Mouse (Mus musculus) adrenal gland, postnatal 10 days (tissue): ENCODE results near the gene Ebf3. TPM values are rescaled to one million over a fixed set of nuclear protein-coding genes. Genes with fewer than 3 reads are reported as not detected.

Experiments used
- DNase-seq: peaks from one replicate; pipeline ENCODE4 v3.0.0; 2021; ENCODE audit warnings: mixed read lengths
- total RNA-seq, 2 experiments: library from RNA; stranded (reverse); gene quantifications; 2 replicates each; pipeline ENCODE4 v1.2.3; 2021

Gene Ebf3
- total RNA-seq, 2 experiments from 2014 or later: 11.7 to 22.6 TPM

- no peak for DNase-seq
Measured at GRCm38 (mm10) chr7:137289290-137289957, 24.8 kb downstream of the Ebf3 start.

DNA sequence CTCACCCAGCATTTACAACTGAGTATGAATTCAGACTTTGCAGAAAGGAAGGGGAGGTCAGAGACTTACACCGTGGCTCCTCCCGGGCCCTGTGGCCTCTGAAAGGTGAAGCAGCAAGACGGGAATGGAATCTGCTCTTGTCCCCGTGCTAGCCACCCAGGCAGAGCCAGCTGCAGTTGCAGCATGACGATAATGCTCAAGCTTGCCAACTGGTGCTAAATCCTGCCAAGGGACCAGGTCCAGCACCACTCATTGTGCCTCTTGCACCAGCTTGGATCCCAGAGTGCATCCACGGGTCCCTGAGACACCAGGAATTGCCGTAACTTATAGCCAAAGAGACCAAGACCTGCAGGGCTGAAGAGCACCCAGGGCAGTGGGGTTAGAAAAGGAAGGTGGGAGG lies 36.1 kb downstream of the Ebf3 start:
- peak; percentile 58 for DNase-seq

DNA sequence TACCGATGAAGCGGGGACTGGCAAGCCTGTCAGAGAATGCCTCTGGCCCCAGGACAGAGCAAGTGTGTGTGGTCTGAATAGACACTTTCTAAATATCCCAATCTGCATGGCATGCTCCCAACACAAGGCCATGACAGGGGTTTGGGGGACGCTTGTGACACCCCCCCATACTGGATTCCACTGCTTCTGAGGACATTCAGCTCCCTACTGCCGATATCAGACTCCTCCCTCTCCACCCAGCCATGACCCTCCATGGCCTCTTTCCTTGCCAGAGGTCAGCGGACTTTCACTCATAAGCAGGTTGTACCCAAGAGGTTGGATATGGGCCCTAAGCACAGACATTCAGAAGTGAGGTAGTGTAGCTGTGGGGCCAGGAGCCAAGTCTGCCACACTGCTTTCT lies 36.5 kb downstream of the Ebf3 start:
- DNase-seq: peak; percentile 22

GRCm38 (mm10) chr7:137272252-137272651 lies 42.0 kb downstream of the Ebf3 start:
- DNase-seq: no peak

DNA sequence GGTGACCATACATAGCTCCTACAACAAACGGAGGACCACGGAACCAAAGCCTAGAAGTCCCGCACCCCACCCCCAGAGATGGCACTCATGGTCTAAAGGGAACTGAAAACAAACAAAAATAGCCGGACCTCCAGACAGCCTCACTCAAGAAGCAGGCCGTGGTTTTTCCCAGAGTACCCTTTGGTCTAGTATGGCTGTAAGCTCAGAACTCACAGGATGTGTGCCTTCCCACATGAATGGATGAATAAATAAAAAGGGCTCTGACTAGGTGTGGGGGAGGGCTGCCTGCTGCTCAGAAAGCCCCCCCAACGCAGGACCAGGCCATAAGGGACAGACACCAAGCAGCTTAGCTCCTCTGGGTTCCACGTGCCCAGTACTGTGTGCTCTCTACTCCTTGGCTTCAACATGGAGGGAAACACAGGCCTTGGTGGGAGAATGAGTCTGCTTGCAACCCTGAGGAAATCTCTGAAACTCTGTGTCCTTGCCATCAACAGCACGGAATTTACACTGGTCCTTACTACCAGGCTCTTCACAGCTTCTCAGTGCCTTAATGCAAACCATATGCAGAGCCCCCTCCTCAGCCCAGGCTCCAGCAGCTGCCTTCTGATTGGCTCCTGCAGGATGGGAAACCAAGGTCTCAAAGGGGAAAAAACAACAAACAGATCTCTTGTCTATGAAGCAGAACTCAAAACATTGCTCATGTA lies 45.6 kb downstream of the Ebf3 start:
- DNase-seq: no peak

DNA sequence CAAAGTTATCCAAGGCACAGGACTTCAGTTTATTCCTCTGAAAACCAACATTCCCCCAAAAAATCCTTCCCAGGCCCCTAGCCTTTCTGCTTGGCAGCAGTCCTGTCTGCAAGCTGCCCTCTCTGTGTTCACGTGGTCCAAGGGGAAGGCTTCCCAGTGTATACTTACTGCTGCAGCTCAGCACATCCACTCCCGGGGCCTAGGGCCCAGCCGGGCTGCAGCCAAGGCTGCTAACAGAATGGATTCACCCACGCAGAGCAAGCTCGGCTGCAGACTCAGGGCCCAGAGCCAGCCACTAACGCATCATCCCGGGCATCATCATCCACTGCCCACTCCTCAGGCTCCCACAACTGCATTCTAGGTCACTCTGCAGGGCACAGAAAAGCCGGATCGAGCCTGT lies 46.8 kb downstream of the Ebf3 start:
- no peak for DNase-seq

- DNase-seq: no peak
Measured at GRCm38 (mm10) chr7:137266575-137266974, 47.7 kb downstream of the Ebf3 start.

DNA sequence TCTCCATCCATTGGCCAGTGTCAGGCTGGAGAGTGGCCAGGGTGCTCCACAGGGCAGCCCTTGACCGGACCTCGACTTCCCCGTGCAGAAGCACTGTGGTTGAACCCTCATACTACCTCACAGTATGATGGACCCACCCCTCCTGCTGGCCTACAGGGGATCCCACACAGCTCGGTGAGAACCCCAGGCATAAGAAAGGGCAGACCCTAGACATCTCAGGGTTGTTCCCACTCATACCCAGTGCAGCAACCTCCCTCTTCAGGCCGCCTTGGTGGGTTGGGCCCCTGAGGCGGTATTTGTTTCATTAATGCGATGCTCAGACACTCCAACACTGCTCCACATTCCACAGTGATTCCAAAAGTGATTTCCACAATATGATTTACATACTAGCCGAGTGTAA lies 51.9 kb downstream of the Ebf3 start:
- no peak for DNase-seq

- peak; percentile 75 for DNase-seq
Measured at GRCm38 (mm10) chr7:137246213-137246872, 67.9 kb downstream of the Ebf3 start.

DNA sequence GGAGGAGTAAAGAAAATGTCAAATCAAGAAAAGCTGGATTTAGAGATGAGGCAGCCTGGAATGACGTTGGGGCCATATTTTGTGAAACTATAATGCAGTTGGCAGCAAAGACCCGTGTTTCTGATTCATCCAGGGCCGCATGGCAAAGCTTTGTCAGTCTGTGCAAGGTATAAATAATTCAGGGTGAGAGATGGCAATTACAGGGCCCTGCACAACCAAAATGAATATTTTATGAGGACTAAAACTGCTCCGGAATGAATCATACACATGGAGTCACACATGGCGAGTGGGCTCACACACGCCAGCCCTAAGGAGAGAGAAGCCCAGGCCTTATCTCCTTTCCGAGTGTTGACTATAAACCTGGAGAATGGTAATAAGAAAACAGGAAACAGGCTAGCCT lies 69.4 kb downstream of the Ebf3 start:
- DNase-seq: no peak

DNA sequence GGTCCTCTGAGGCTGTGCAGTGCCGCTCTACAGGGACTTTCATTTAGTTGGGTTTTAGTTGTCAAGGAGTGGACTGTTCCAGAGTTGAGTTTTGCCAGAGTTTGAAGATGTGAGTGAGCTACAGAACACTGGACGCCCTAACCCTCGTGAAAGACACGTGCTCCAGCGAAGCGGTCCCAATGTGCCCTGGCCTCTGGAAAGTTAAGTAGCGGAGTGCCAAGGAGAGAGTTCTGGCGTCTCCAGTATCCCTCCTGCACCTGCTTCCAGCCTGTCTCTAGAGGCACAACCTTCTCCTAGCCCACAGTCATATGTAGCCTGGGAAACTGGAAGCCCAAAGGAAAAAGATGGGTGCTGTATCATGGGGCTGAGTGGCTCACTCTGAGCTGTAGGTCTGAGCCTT lies 73.8 kb downstream of the Ebf3 start:
- DNase-seq: peak; percentile 27

DNA sequence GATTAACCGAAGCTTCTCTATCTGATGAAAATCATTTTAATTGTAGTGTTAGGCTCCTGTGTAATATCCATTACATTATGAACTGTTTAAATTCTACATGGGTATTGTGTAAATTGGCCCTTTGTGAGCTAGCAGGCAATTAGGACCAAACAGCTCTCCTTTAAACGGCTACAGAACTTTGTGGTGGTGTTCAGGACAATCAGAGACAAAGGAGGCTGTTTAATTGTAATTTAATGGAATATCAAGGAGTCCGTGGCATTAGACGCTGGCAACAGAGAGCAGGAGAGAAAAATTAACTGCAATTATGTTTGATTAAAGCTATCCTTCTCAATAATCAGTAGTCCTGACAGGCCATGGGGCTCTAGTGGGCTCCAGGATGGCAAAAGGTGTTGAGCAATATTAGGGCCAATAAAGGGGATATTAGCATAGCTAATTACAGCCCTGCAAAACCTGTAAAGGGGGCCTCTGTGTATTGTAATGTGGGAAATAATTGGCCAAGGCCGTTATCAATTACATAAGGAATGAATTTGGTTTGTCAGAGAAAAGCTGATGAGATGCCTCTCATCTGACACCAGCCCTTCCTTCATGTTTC lies 74.6 kb downstream of the Ebf3 start:
- no peak for DNase-seq

DNA sequence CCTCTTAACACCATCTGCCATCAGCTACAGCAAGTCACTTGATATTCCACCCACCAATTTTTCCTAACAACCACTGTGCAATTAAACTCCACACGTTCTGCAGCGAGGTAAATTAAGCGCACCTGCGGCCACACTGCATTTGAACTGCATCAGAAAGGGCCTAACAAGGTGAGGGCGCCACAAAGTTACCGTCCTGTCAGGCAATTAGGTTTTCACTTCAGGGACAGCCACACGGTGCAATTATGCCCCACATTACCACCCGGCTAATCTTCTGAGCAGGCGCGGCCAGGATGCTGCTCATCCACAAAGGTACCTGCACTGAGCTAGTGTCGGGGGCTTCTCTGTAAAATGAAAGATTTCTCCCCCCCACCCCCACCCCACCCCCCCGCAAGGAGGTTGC lies 76.8 kb downstream of the Ebf3 start:
- no peak for DNase-seq

- DNase-seq: no peak
Measured at GRCm38 (mm10) chr7:137223823-137224222, 90.4 kb downstream of the Ebf3 start.

DNA sequence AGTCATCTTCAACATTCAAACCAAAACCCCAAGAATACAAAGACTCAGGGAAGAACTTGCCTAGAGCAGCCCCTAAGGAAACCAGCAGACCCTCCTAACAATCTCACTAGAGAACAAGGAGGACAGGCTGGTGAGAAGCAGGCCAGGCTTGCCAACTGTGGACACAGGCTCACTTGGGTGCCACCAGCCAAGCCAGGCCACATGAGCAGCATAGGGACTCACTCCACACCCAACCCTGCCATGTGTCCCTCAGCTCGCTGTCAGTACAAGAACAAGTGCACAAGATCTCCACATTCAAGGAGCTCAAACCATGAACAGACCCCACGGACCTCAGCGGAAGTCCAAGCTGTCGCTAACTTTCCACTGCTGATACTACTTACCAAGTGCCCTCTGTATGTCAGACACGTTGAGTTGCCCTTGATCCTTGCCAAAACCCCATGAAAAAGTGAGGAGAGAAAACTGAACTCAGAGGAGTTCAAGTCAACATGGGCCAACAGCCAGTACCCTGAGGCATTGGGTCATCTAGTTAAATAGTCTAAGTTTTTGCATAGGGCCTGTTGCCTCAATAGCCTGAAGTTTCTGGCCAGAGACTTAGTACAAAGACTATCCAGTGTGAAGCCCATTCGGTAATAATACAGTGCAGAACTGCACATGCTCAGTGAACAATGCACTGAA lies 91.3 kb downstream of the Ebf3 start:
- DNase-seq: peak; percentile 49

DNA sequence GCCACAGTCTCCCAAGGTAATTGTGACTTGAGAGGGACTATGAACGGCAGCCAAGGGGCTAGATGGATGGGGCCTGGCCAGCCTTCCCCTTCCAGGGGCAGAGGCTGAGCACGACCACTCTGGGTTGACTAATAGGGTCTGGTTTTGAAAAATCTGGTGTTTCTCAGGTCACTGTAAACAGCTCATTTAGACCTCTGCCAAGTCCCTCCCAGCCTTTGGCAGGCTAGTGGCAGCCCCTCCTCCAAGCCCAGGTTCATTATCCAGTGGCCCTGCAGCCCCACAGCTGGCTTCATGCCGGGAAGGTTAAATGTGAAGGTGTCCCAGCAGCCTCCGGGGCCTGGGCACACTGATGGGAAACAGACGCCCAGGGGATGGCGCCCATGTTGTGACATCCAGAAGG lies 92.6 kb downstream of the Ebf3 start:
- peak; percentile 85 for DNase-seq

DNA sequence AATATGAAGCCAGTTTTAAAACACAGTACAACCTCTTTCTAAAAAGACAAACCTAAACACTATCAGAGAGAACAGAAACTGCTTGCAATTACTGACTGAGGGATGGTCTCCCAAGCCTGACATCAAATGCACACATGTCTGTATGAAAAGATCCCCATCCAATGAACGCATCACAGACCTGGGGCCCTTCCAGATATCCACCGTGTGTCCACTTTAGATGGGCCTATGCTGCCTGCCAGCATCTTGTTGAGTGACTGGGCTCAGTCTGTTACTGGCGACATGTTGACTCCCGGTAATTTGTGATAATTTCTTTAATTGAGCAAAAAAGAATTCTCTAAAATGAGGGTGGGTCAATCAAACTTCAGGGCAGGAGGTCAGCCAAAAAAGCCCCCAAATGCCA lies 93.8 kb downstream of the Ebf3 start:
- no peak for DNase-seq

- peak; percentile 27 for DNase-seq
Measured at GRCm38 (mm10) chr7:137218706-137219105, 95.5 kb downstream of the Ebf3 start.

- DNase-seq: no peak
Measured at GRCm38 (mm10) chr7:137213444-137213843, 100.8 kb downstream of the Ebf3 start.

DNA sequence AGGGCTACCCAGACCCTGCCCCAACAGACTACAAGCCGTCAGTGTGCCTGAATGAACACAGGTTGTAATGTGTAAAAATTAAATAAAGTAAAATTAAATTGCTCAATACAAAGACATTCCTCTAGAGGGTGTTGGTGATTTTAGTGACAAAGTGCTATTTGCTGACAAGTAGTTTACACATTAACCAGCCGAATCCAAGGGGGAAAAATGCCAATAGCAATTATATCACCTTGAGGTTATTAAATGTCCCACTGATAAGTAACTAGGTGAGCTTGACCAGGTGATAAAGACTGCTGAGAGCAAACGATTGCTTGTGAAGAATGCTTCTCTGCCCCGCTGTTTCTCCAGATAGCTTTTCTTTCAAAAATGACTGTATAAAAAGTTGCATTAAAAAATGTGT lies 102.9 kb downstream of the Ebf3 start:
- DNase-seq: no peak

DNA sequence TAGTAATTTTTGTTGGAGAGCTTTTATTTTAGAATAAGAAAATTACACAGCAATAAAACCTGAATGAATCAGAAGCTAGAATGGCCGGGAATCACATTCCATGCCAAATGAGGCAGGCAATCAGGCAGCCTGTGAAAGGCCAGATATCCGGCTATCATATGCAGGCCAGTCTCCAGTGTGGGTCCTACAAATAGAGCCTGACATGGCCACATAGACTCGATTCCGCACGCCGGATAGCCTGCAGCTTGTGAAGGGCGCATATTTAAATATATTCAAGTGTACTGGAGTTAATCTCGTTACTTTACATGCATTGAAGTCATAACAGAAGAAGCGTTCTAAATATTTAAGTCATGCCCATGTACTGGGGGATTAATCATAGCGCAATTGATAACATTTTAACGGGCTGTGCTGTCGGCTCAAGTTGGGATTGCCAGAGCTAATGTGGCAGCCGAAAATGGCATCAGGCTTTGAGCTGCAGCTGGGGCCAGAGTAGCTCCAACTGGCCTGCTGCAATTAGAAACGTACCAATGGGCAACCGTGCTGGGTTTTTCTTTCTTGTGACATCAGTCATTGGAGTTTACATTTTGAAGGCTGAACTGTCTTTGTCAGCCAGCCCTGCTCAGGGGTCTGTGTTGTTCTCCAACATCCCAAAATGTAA lies 104.4 kb downstream of the Ebf3 start:
- no peak for DNase-seq

DNA sequence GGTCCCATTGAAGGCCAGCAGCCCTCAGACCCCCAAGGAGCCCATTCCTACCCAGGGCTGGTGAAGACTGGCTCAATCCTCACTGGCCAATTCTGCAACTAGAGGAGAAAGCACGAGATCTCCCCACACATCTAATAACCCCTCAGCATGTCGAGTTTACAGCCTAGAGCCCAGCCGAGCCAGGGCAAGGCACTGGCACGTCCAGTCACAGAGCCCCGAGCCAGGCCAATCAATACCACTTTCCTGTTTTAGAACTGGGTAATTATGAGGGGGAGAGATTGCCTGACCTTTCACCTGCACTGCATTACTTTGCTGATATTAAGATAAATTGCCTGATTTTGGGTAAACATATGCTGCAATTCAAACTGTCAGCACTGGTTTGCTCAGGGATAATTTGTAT lies 105.7 kb downstream of the Ebf3 start:
- DNase-seq: no peak
